Mouse (Mus musculus) thymus, postnatal 14 days (tissue): ENCODE data around the gene Cyfip2.
"Not testable (repeated sequence)": the region's sequence is repeated elsewhere in the genome, so short reads cannot be mapped to it uniquely, and the experiment has no call there.

Experiments used
- DNase-seq: peaks from one replicate; pipeline ENCODE4 v3.0.0; 2021

Cyfip2 gene

DNA sequence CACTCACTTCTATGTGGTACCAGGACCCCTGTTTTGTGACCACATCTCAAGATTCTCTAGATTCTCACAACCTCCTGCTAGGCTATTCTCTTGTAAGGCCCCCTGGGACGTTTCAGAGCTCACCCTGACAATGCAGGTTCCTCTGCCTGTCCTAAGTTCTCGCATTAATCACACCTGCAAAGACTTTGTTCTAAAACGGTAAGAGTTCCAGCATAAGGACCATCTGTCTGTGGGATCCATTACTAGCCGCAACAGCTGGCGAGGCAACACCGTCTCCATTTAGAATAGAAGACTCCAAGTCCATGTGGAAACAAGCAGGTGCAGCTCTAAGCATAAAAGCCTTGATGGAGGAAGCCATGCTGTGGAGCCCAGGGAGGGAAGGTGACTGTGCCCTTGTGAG is 82.5 kb downstream of the Cyfip2 start:
- no peak for DNase-seq

GRCm38 (mm10) chr11:46225345-46225744 is 87.3 kb downstream of the Cyfip2 start:
- DNase-seq = no peak

DNA sequence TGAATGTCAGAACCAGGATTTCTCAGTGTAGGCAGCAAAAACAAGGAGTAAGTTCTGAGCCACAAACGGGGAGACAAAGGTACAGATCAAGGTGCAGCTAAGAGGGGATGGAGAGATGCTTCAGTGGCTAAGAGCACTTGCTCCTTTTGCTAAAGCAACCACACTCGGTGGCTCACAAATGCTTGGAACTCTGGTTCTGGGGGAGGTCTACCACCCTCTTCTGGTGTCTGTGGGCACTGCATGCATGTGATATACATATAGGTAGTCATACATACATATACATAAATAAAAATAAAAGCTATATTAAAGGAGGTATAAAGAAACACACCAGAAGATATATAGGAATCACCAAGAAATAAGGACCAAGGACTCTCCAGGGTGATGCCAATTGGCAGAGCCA is 89.1 kb downstream of the Cyfip2 start:
- no peak for DNase-seq

GRCm38 (mm10) chr11:46220211-46220610 is 92.4 kb downstream of the Cyfip2 start:
- DNase-seq = no peak

- DNase-seq = no peak
These were observed 93.3 kb downstream of the Cyfip2 start for GRCm38 (mm10) chr11:46219380-46219779.

- no peak for DNase-seq
These were observed 94.1 kb downstream of the Cyfip2 start for GRCm38 (mm10) chr11:46218584-46218983.

GRCm38 (mm10) chr11:46217686-46218085 is 95.0 kb downstream of the Cyfip2 start:
- DNase-seq = no peak

DNA sequence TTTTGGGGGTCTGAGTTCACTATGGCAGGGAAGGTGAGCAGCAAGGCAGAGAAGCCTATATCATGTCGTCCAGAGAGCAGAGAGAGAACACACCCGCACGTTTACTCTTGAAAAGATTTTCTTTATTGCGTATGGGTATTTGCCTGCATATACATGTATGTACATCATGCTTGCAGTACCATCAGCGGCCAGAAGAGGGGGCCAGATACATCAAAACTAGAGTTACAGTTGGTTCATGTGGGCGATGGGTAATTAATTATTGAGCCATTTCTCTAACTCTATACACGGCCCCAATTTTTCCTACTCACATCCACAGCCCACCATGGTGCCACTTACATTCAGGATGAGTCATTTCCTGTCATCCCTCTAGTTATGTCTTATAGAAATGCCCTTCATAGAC is 96.0 kb downstream of the Cyfip2 start:
- peak; percentile 62 for DNase-seq

GRCm38 (mm10) chr11:46215354-46215753 is 97.3 kb downstream of the Cyfip2 start:
- DNase-seq = peak; percentile 48

DNA sequence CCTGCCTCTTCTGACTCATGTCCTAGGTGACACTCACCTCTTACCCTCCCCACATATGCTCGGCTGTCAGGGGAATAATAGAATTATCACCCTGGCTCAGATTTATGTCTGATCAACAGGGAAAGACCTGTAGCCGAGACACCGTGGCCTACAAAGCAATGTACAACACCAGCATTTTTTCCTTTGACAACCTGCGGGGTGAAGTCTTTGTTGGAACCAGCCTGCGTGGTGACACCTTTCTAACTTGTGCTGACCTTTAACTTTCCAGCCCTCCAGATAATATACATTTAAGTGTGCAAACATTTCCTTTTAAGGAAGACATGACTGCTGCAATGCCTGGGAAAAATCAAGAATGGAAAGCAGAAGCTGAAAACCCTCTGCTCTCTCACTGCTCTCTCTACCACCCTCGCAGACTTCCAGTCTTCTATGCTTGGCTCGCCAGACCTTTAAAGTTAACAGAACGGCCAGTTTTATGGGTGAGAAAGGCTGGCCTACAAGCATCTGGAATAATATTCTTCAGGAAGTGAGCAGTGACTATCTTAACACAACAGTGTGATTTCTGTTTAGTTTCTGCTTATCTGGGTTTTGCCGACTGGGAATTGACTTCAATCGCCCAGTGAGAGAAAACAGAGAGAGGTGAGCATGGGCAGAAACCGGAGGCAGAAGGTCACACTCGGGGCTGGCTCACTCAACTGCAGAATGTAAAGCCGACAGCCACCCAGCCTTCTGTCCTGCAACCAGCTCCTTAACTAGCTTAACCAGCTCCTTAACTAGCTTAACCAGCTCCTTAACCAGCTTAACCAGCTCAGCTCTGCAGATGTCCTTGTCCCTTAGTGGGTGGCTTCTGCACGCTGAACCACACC is 98.1 kb downstream of the Cyfip2 start:
- no peak for DNase-seq

DNA sequence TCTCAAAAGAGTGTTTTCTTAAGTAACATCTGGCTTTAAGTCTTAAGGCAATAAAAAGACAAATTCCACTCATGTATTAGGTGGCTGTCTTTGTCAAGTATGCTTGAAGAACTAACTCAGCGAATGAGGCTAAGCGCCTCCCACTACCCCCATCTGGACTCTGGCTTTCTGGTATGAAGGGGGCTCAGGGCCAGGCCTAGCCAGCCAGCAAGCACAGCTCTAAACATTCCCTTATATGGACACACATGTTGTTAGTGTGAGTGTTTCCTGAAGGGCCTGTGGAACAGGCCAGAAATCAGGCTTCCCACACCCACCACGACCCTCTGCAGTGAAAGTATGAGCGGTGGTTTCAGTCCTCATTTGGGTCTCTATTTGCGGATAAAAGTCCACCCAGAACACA is 98.8 kb downstream of the Cyfip2 start:
- DNase-seq = no peak

DNA sequence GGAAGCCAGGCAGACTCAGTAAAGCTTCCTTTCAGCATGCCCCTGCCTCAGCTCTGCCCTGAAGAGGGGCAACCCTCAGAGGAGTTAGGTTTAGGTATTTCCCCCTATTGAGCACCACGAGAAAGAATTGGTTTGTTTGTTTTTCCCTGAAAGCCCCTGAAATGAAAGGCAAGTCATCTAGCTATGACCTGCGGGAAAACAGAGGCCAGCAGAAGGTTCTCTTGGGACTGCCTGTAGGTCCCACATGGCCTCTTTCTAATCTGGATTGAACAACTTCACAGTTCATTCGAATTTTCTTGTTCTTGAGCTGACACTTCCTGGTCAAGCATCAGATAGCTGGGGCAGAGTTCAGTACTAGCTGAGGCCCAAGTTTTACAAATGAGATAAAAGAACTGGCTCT is 100.8 kb downstream of the Cyfip2 start:
- DNase-seq = no peak

DNA sequence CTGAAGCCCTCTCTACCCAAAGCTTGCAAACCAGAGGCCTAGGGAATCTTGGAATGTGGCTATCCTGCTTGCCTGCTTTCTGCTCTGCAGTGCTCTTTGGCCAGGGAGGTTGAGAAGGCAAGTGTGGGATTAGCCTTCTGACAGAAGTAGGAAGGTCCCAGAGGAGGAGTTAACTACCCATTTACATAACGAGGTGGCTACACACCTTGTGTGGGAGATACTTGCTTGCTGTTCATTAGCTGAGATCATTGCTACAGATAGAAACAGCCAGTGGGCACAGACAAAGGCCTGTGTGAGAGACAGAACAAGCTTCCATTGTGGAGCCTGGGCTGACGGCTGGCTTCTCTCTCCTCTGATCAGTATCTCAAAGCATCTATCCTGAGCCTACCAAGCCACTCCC is 102.8 kb downstream of the Cyfip2 start:
- DNase-seq = no peak

- no peak for DNase-seq
These were observed 106.8 kb downstream of the Cyfip2 start for GRCm38 (mm10) chr11:46205639-46206409.

GRCm38 (mm10) chr11:46204841-46205240 is 107.8 kb downstream of the Cyfip2 start:
- no peak for DNase-seq

GRCm38 (mm10) chr11:46202547-46202887 is 110.1 kb downstream of the Cyfip2 start:
- no peak for DNase-seq

- no peak for DNase-seq
These were observed 110.8 kb downstream of the Cyfip2 start for GRCm38 (mm10) chr11:46201636-46202546.

GRCm38 (mm10) chr11:46200664-46201063 is 112.0 kb downstream of the Cyfip2 start:
- DNase-seq = no peak

- DNase-seq = no peak
These were observed 118.5 kb downstream of the Cyfip2 start for GRCm38 (mm10) chr11:46194175-46194574.

- DNase-seq = no peak
These were observed 124.4 kb downstream of the Cyfip2 start for GRCm38 (mm10) chr11:46188283-46188682.

DNA sequence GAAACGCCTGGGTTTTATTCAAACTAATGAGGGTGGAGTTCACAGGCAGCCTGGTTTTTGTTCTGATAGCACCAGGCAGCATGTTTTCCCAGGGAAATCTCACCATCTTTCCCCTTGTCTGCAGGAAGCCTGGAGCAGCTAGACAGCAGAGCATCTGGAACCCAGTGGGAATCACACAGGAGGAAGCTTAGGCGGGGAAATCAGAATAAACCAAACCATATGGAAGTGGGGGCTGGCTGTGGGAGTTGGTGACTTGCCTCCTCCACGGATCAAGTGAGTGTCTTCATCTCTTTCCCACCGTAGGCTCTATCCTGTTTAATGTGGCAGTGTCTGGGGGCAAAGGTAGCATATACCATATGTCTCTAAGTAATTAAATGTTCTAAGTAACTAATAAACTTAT is 127.2 kb downstream of the Cyfip2 start:
- DNase-seq = no peak

- DNase-seq = no peak
These were observed 127.7 kb downstream of the Cyfip2 start for GRCm38 (mm10) chr11:46184946-46185345.

GRCm38 (mm10) chr11:46182031-46182430 is 130.6 kb downstream of the Cyfip2 start:
- not testable (repeated sequence) for DNase-seq
